Mouse (Mus musculus): ENCODE measurements around the gene Ank2.
"Not testable (repeated sequence)": the region's sequence is repeated elsewhere in the genome, so short reads cannot be mapped to it uniquely, and the experiment has no call there.

Ank2 gene

GRCm38 (mm10) chr3:127361384-127361783, 137.8 kb downstream of the Ank2 start:
- no peak for DNase-seq (ENCODE audit: low read depth, low spot score)

- peak; percentile 58 for DNase-seq (ENCODE audit: low read depth, low spot score)
These were observed 143.9 kb downstream of the Ank2 start for GRCm38 (mm10) chr3:127355252-127355651.

- no peak for DNase-seq (ENCODE audit: low read depth, low spot score)
These were observed 148.4 kb downstream of the Ank2 start for GRCm38 (mm10) chr3:127350602-127351362.

GRCm38 (mm10) chr3:127348926-127349325, 150.2 kb downstream of the Ank2 start:
- no peak for DNase-seq (ENCODE audit: low read depth, low spot score)

- peak; percentile 35 for DNase-seq (ENCODE audit: low read depth, low spot score)
These were observed 153.2 kb downstream of the Ank2 start for GRCm38 (mm10) chr3:127345860-127346459.

- peak; percentile 64 for DNase-seq (ENCODE audit: low read depth, low spot score)
These were observed 157.8 kb downstream of the Ank2 start for GRCm38 (mm10) chr3:127341300-127341699.

- peak; percentile 72 for DNase-seq (ENCODE audit: low read depth, low spot score)
These were observed 164.3 kb downstream of the Ank2 start for GRCm38 (mm10) chr3:127334876-127335275.

- DNase-seq (ENCODE audit: low read depth, low spot score) = no peak
These were observed 167.6 kb downstream of the Ank2 start for GRCm38 (mm10) chr3:127331562-127331961.

- DNase-seq (ENCODE audit: low read depth, low spot score) = no peak
These were observed 172.8 kb downstream of the Ank2 start for GRCm38 (mm10) chr3:127326355-127326754.

- peak; percentile 84 for DNase-seq (ENCODE audit: low read depth, low spot score)
These were observed 176.3 kb downstream of the Ank2 start for GRCm38 (mm10) chr3:127322870-127323269.

- DNase-seq (ENCODE audit: low read depth, low spot score) = no peak
These were observed 177.5 kb downstream of the Ank2 start for GRCm38 (mm10) chr3:127321645-127322044.

GRCm38 (mm10) chr3:127321031-127321430, 178.1 kb downstream of the Ank2 start:
- DNase-seq (ENCODE audit: low read depth, low spot score) = not testable (repeated sequence)

GRCm38 (mm10) chr3:127320311-127320710, 178.8 kb downstream of the Ank2 start:
- no peak for DNase-seq (ENCODE audit: low read depth, low spot score)

- no peak for DNase-seq (ENCODE audit: low read depth, low spot score)
These were observed 181.5 kb downstream of the Ank2 start for GRCm38 (mm10) chr3:127317641-127318040.

GRCm38 (mm10) chr3:127316717-127317116, 182.4 kb downstream of the Ank2 start:
- DNase-seq (ENCODE audit: low read depth, low spot score) = no peak

GRCm38 (mm10) chr3:127311521-127311920, 187.6 kb downstream of the Ank2 start:
- no peak for DNase-seq (ENCODE audit: low read depth, low spot score)

GRCm38 (mm10) chr3:127310079-127310478, 189.1 kb downstream of the Ank2 start:
- no peak for DNase-seq (ENCODE audit: low read depth, low spot score)

GRCm38 (mm10) chr3:127303957-127304553, 195.1 kb downstream of the Ank2 start:
- no peak for DNase-seq (ENCODE audit: low read depth, low spot score)

GRCm38 (mm10) chr3:127303041-127303440, 196.1 kb downstream of the Ank2 start:
- peak; percentile 74 for DNase-seq (ENCODE audit: low read depth, low spot score)

GRCm38 (mm10) chr3:127300790-127301189, 198.4 kb downstream of the Ank2 start:
- no peak for DNase-seq (ENCODE audit: low read depth, low spot score)

GRCm38 (mm10) chr3:127295921-127296320, 203.2 kb downstream of the Ank2 start:
- DNase-seq (ENCODE audit: low read depth, low spot score) = no peak

GRCm38 (mm10) chr3:127294610-127295349, 204.4 kb downstream of the Ank2 start:
- peak; percentile 55 for DNase-seq (ENCODE audit: low read depth, low spot score)

Measured in brain, adult 2 months (tissue).